Mouse (Mus musculus): Measurements from ENCODE around the gene Slc24a5. TPM values are rescaled to one million over a fixed set of nuclear protein-coding genes. Genes with fewer than 3 reads are reported as not detected.

Gene Slc24a5
- polyA plus RNA-seq, 2 experiments = 2.0 to 7.0 TPM

GRCm38 (mm10) chr2:125126792-125127191 is 58.9 kb downstream of the Slc24a5 start:
- Histone ChIP-seq H3K4me1 (replicated peaks; ENCODE audit: control insufficient read depth in 2 of 2, insufficient read depth in 2 of 2, low read length in 1 of 2) (peaks cover 2 to 4% of the 10 kb centered on the region in 2 experiments; a peak in 2 of 4 replicates), H3K36me3 (replicated peaks; ENCODE audit: control insufficient read depth, insufficient read depth, low read depth) (no peaks in the 10 kb centered on the region), H3K9me3 (ENCODE audit: control insufficient read depth, low read length) (no peaks in the 10 kb centered on the region), H3K4me3 (ENCODE audit: insufficient read depth in 1 of 2, low read depth in 2 of 2, low read length in 2 of 2) (no peak overlapping the region), H3K4me2 (ENCODE audit: low read depth) (no peak overlapping the region), H3K9ac (replicated peaks) (no peak overlapping the region), H3K27me3 (ENCODE audit: control insufficient read depth, insufficient read depth, low read length) (no peaks in the 10 kb centered on the region), H3K27ac (no peak overlapping the region)
- no peak for ATAC-seq (ENCODE audit: insufficient read depth)
- DNase-seq (ENCODE audit: low read depth in 3 of 3, low spot score in 3 of 3) = no peak
- TF ChIP-seq CTCF (IDR thresholded peaks at IDR 0.05; ENCODE audit: low read depth) (no peak), EP300 (IDR thresholded peaks at IDR 0.05; ENCODE audit: low read depth) (no peak)
- WGBS (ENCODE audit: insufficient replicate concordance) = 37% methylated on average over 3 of the region's 3 CpGs

GRCm38 (mm10) chr2:125134113-125134512 is 66.2 kb downstream of the Slc24a5 start:
- no peak overlapping the region for H3K4me2 ChIP-seq (ENCODE audit: low read depth)
- H3K36me3 ChIP-seq (replicated peaks; ENCODE audit: control insufficient read depth, insufficient read depth, low read depth) = no peaks in the 10 kb centered on the region
- no peak overlapping the region for H3K9ac ChIP-seq (replicated peaks)
- TF ChIP-seq EP300 (IDR thresholded peaks at IDR 0.05; ENCODE audit: low read depth) (no peak), CTCF (IDR thresholded peaks at IDR 0.05; ENCODE audit: low read depth) (no peak)
- DNase-seq (ENCODE audit: low read depth in 3 of 3, low spot score in 3 of 3) = no peak
- H3K4me3 ChIP-seq (ENCODE audit: insufficient read depth in 1 of 2, low read depth in 2 of 2, low read length in 2 of 2) = no peak overlapping the region
- no peaks in the 10 kb centered on the region for H3K9me3 ChIP-seq (ENCODE audit: control insufficient read depth, low read length)
- no peaks in the 10 kb centered on the region; the same call in 1 of the 2 replicates for H3K27me3 ChIP-seq (ENCODE audit: control insufficient read depth, insufficient read depth, low read length)
- ATAC-seq (ENCODE audit: insufficient read depth) = no peak
- 25% methylated on average over 4 of the region's 4 CpGs for WGBS (ENCODE audit: insufficient replicate concordance)
- H3K4me1 ChIP-seq (replicated peaks; ENCODE audit: control insufficient read depth in 2 of 2, insufficient read depth in 2 of 2, low read length in 1 of 2) = 0 out of 4 replicates have a peak, but pooled peaks cover 0 to 2% of the 10 kb centered on the region in 2 experiments
- no peak overlapping the region for H3K27ac ChIP-seq

- Histone ChIP-seq H3K27me3 (ENCODE audit: control insufficient read depth, insufficient read depth, low read length) (no peaks in the 10 kb centered on the region; the same call in 1 of the 2 replicates), H3K4me1 (replicated peaks; ENCODE audit: control insufficient read depth in 2 of 2, insufficient read depth in 2 of 2, low read length in 1 of 2) (0 out of 4 replicates have a peak, but pooled peaks cover 0 to 2% of the 10 kb centered on the region in 2 experiments), H3K4me3 (ENCODE audit: insufficient read depth in 1 of 2, low read depth in 2 of 2, low read length in 2 of 2) (peak within 1 kb of the TSS in 1 of 2 experiments; percentile 11; a peak in 1 of 4 replicates), H3K27ac (no peak within 1 kb of the TSS), H3K4me2 (ENCODE audit: low read depth) (peak within 1 kb of the TSS; percentile 51), H3K9me3 (ENCODE audit: control insufficient read depth, low read length) (no peaks in the 10 kb centered on the region), H3K36me3 (replicated peaks; ENCODE audit: control insufficient read depth, insufficient read depth, low read depth) (no peaks in the 10 kb centered on the region), H3K9ac (replicated peaks) (no peak within 1 kb of the TSS)
- TF ChIP-seq EP300 (IDR thresholded peaks at IDR 0.05; ENCODE audit: low read depth) = no peak
- TF ChIP-seq CTCF (IDR thresholded peaks at IDR 0.05; ENCODE audit: low read depth) = no peak
- WGBS (ENCODE audit: insufficient replicate concordance) = 2% methylated on average over 39 of the region's 39 CpGs
- DNase-seq (ENCODE audit: low read depth in 3 of 3, low spot score in 3 of 3) (peak; percentile 36 to 49 (median 43)), ATAC-seq (ENCODE audit: insufficient read depth) (no peak)
These were observed 68.2 kb downstream of the Slc24a5 start, which contains the start of gene Ctxn2 for GRCm38 (mm10) chr2:125135903-125136811. Gene Ctxn2 (plus strand): TSS chr2:125136692.

- Histone ChIP-seq H3K36me3 (replicated peaks; ENCODE audit: control insufficient read depth, insufficient read depth, low read depth) (no peaks in the 10 kb centered on the region), H3K4me2 (ENCODE audit: low read depth) (no peak overlapping the region), H3K27ac (no peak overlapping the region), H3K9me3 (ENCODE audit: control insufficient read depth, low read length) (no peaks in the 10 kb centered on the region), H3K27me3 (ENCODE audit: control insufficient read depth, insufficient read depth, low read length) (no peaks in the 10 kb centered on the region; the same call in 1 of the 2 replicates), H3K4me3 (ENCODE audit: insufficient read depth in 1 of 2, low read depth in 2 of 2, low read length in 2 of 2) (no peak overlapping the region), H3K4me1 (replicated peaks; ENCODE audit: control insufficient read depth in 2 of 2, insufficient read depth in 2 of 2, low read length in 1 of 2) (0 out of 4 replicates have a peak, but pooled peaks cover 0 to 2% of the 10 kb centered on the region in 2 experiments), H3K9ac (replicated peaks) (no peak overlapping the region)
- whole genome bisulfite sequencing (ENCODE audit: insufficient replicate concordance) = 23% methylated on average over 7 of the region's 7 CpGs
- DNase-seq (ENCODE audit: low read depth in 3 of 3, low spot score in 3 of 3) (no peak), ATAC-seq (ENCODE audit: insufficient read depth) (no peak)
- TF ChIP-seq CTCF (IDR thresholded peaks at IDR 0.05; ENCODE audit: low read depth) (no peak), EP300 (IDR thresholded peaks at IDR 0.05; ENCODE audit: low read depth) (no peak)
These were observed 68.9 kb downstream of the Slc24a5 start for GRCm38 (mm10) chr2:125136846-125137245.

Other genes with a start within 250 kb of the Slc24a5 start
- 12.6 and 19.3 TPM in 2 replicates for gene Myef2, start 55.5 kb downstream of the Slc24a5 start, polyA plus RNA-seq (2012; rRNA removed)
- gene Myef2, start 55.5 kb downstream of the Slc24a5 start, polyA plus RNA-seq (2014; fragmentation: Nextera tagmentation; extraction: Ambion mirVana) = 26.0 and 27.4 TPM in 2 replicates
- gene Ctxn2, start 68.6 kb downstream of the Slc24a5 start, polyA plus RNA-seq (2012; rRNA removed) = not detected in 2 replicates
- gene Ctxn2, start 68.6 kb downstream of the Slc24a5 start, polyA plus RNA-seq (2014; fragmentation: Nextera tagmentation; extraction: Ambion mirVana) = not detected in 2 replicates
- not detected in 2 replicates for gene Slc12a1, start 84.4 kb downstream of the Slc24a5 start, polyA plus RNA-seq (2012; rRNA removed)
- gene Slc12a1, start 84.4 kb downstream of the Slc24a5 start, polyA plus RNA-seq (2014; fragmentation: Nextera tagmentation; extraction: Ambion mirVana) = not detected in 2 replicates
- gene Dut, start 179.1 kb downstream of the Slc24a5 start, polyA plus RNA-seq (2012; rRNA removed) = 50.9 and 89.0 TPM in 2 replicates
- 138 and 154 TPM in 2 replicates for gene Dut, start 179.1 kb downstream of the Slc24a5 start, polyA plus RNA-seq (2014; fragmentation: Nextera tagmentation; extraction: Ambion mirVana)